Mouse (Mus musculus) forebrain, embryonic 16.5 days (tissue): ENCODE measurements around the gene Tigar. TPM values are rescaled to one million over a fixed set of nuclear protein-coding genes. Genes with fewer than 3 reads are reported as not detected.

Source experiments
- ATAC-seq: fragments of 200-750 bp; cut with Nextera tagmentation; 2 replicates; pipeline ENCODE4 v1.8.0; 2017; ENCODE audit warnings: mild to moderate bottlenecking, moderate library complexity
- H3K27ac ChIP-seq: fragments of 300-500 bp; sonication (generic); 2 replicates; pipeline ENCODE4 v1.5.1; 2014; ENCODE audit warnings: low read length, control low read depth
- H3K27me3 ChIP-seq: fragments of 300-500 bp; sonication (generic); replicated peaks from 2 replicates; pipeline ENCODE4 v1.6.1; 2014; ENCODE audit warnings: low read length; ENCODE audit not compliant: control insufficient read depth, insufficient read depth
- H3K36me3 ChIP-seq: fragments of 300-500 bp; sonication (generic); 2 replicates; pipeline ENCODE4 v1.6.1; 2014; ENCODE audit not compliant: control insufficient read depth, insufficient read depth
- H3K4me1 ChIP-seq: fragments of 300-500 bp; sonication (generic); replicated peaks from 2 replicates; pipeline ENCODE4 v1.6.1; 2014; ENCODE audit warnings: low read length; ENCODE audit not compliant: control insufficient read depth, insufficient read depth
- H3K4me2 ChIP-seq: fragments of 300-500 bp; sonication (generic); 2 replicates; pipeline ENCODE4 v1.6.1; 2014; ENCODE audit warnings: mild to moderate bottlenecking, low read length, control low read depth
- H3K4me3 ChIP-seq: fragments of 300-500 bp; sonication (generic); replicated peaks from 2 replicates; pipeline ENCODE4 v1.5.1; 2014; ENCODE audit warnings: mild to moderate bottlenecking, low read length, control low read depth
- H3K9ac ChIP-seq: fragments of 300-500 bp; sonication (generic); replicated peaks from 2 replicates; pipeline ENCODE4 v1.6.1; 2014; ENCODE audit warnings: low read depth, low read length, control low read depth
- H3K9me3 ChIP-seq: fragments of 300-500 bp; sonication (generic); 2 replicates; pipeline ENCODE4 v1.6.1; 2016; ENCODE audit warnings: low read length; ENCODE audit not compliant: control insufficient read depth
- WGBS: fragments of 180-500 bp; shearing (Covaris S2); extraction: QIAGEN DNeasy Blood & Tissue Kit; methylation state at CpG from one replicate; pipeline ENCODE4 v1.1.7; 2014; 5-methylcytosine and 5-hydroxymethylcytosine counted together
- polyA plus RNA-seq: library from polyadenylated mRNA; unstranded; fragments of >200 nt; fragmentation: Nextera tagmentation; extraction: Ambion mirVana; gene quantifications from 2 replicates; pipeline ENCODE4 v1.2.1, GENCODE M21; 2015

Tigar gene
- polyA plus RNA-seq, 1 experiment from 2014 or later, result 9.2 TPM

GRCm38 (mm10) chr6:127150663-127151564 lies 41.6 kb upstream of the Tigar start:
- peaks cover 22% of the 10 kb centered on the region for H3K27me3 ChIP-seq
- ATAC-seq, result peak; percentile 55
- H3K27ac ChIP-seq, result peak overlapping the region; percentile 60
- H3K4me1 ChIP-seq, result peaks cover 64% of the 10 kb centered on the region
- H3K9ac ChIP-seq, result peak overlapping the region; percentile 68
- WGBS, result 0% methylated on average over 34 of the region's 34 CpGs
- peak overlapping the region; percentile 53 for H3K4me3 ChIP-seq
- no peaks in the 10 kb centered on the region for H3K36me3 ChIP-seq
- peak overlapping the region; percentile 85 for H3K4me2 ChIP-seq
- no peaks in the 10 kb centered on the region for H3K9me3 ChIP-seq

- WGBS, result under 1% methylated on average over 38 of the region's 38 CpGs
- no peaks in the 10 kb centered on the region for H3K9me3 ChIP-seq
- H3K4me1 ChIP-seq, result peaks cover 59% of the 10 kb centered on the region
- H3K36me3 ChIP-seq, result no peaks in the 10 kb centered on the region
- H3K9ac ChIP-seq, result peak overlapping the region; percentile 68
- peak overlapping the region; percentile 85 for H3K4me2 ChIP-seq
- peak overlapping the region; percentile 53 for H3K4me3 ChIP-seq
- H3K27me3 ChIP-seq, result peaks cover 19% of the 10 kb centered on the region
- peak overlapping the region; percentile 42 for H3K27ac ChIP-seq
- no peak for ATAC-seq
Observed at GRCm38 (mm10) chr6:127149944-127150662, 40.7 kb upstream of the Tigar start.

- no peak for ATAC-seq
- under 1% methylated on average over 30 of the region's 30 CpGs for WGBS
- H3K4me2 ChIP-seq, result peak overlapping the region; percentile 85
- peaks cover 52% of the 10 kb centered on the region for H3K4me1 ChIP-seq
- no peaks in the 10 kb centered on the region for H3K9me3 ChIP-seq
- peaks cover 14% of the 10 kb centered on the region for H3K27me3 ChIP-seq
- H3K9ac ChIP-seq, result peak overlapping the region; percentile 68
- H3K36me3 ChIP-seq, result no peaks in the 10 kb centered on the region
- peak overlapping the region; percentile 53 for H3K4me3 ChIP-seq
- peak overlapping the region; percentile 30 for H3K27ac ChIP-seq
Observed at GRCm38 (mm10) chr6:127149303-127149943, 40.1 kb upstream of the Tigar start.

DNA sequence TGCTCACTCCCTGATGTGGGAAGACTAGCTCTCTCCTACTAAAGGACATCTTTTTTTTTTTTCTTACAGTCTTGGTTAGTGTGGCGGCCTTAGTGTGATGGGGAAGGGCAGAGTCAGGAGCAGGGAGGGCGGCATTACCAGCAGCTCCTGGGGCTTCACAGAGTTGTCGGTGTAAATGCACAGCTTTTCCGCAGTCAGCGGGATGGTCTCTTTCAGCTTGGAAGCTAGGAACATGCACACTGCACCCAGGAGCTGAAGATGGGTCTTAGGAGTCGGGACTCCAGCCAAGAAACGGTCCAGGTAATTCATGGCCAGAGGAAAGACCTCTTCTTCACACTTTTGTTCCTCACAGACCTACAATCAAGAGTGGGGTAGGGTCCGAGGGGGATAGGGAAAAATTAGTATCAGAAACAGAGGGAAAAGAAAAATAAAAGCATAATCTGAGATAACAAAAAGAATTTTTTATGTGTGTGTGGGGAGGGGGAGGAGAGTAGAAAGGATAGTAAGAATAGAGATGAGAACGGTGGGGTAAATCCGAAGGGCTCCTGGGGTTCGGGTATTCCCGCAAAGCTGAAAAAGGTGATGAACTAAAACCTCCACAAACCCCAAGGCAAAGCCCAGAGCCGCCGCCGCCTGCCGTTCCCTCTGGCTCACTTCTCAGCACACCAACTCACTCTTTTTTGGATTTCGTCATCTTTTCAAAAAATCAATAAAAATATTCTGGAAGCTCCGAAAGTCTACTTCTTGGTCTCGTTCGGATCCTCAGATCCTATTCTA lies 39.4 kb upstream of the Tigar start:
- H3K4me1 ChIP-seq, result peaks cover 51% of the 10 kb centered on the region
- ATAC-seq, result no peak
- peak overlapping the region; percentile 68 for H3K9ac ChIP-seq
- 3% methylated on average over 20 of the region's 20 CpGs for WGBS
- peaks cover 8% of the 10 kb centered on the region for H3K27me3 ChIP-seq
- peak overlapping the region; percentile 65 for H3K27ac ChIP-seq
- peak overlapping the region; percentile 53 for H3K4me3 ChIP-seq
- H3K4me2 ChIP-seq, result peak overlapping the region; percentile 85
- H3K9me3 ChIP-seq, result no peaks in the 10 kb centered on the region
- no peaks in the 10 kb centered on the region for H3K36me3 ChIP-seq

DNA sequence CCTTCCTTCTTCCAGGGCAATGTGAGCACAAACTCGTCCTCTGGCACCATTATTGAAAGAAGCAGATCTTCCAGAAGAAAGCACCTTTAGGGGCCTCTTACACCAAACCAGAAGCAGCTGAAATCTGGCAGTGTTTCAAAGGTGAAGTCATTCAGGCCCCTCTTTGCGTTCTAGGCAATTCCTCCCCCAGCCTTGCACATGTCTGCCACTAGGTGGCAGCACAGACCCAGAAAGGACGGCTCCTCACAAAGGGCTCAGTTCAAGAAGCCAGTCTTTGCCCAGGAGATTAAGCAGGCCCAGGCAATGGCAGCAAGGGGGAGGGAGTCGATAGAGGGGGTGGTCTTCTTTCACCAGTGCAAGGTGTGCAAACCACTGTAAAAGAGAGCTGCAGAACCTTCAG lies 38.3 kb upstream of the Tigar start:
- ATAC-seq, result peak; percentile 29
- 0 out of 2 replicates have a peak overlapping the region, but pooled peaks have one; percentile 17 for H3K9ac ChIP-seq
- H3K27ac ChIP-seq, result peak overlapping the region; percentile 72
- WGBS, result 1% methylated on average over 4 of the region's 4 CpGs
- H3K4me2 ChIP-seq, result peak overlapping the region; percentile 85
- no peaks in the 10 kb centered on the region for H3K36me3 ChIP-seq
- H3K9me3 ChIP-seq, result no peaks in the 10 kb centered on the region
- 0 out of 2 replicates have a peak overlapping the region, but pooled peaks have one; percentile 10 for H3K4me3 ChIP-seq
- H3K27me3 ChIP-seq, result no peaks in the 10 kb centered on the region; the same call in 1 of the 2 replicates
- peaks cover 47% of the 10 kb centered on the region for H3K4me1 ChIP-seq

DNA sequence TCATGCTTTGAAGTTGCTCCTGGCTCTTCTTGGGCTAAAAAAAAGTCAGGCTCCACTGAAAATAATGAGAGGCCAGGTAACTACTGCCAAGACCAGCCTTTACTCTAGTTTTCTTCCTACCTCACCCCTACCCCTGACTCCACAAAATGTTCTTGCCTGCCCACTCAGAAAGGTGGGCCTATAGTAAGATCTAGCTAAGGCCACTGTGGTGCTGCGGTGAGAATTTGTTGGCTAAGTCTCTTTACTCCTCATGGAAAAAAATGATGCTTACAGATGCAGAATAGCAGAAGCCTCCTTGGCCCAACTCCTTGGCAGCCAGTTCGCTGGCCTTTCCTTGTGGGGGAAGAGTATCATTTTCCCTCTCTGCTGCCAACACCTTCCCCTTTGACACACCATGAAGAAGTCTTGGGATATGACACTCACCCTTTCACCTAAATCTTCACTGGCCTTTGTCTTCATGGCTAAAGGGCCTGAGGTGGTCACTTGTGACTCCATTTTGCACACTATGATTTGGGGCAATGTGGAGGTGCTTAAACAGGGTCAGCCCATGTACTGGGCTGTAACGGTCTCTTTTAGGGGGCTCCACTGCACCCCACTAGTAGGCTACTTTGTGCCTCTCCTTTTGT lies 37.1 kb upstream of the Tigar start:
- Histone ChIP-seq H3K36me3 (no peaks in the 10 kb centered on the region), H3K4me3 (no peak overlapping the region), H3K9me3 (no peaks in the 10 kb centered on the region), H3K4me1 (peaks cover 35% of the 10 kb centered on the region), H3K27ac (no peak overlapping the region), H3K4me2 (no peak overlapping the region), H3K27me3 (no peaks in the 10 kb centered on the region), H3K9ac (no peak overlapping the region)
- ATAC-seq, result no peak
- WGBS, result 77% methylated on average over 3 of the region's 3 CpGs

- ATAC-seq, result no peak
- H3K9me3 ChIP-seq, result no peaks in the 10 kb centered on the region
- no peak overlapping the region for H3K4me2 ChIP-seq
- no peaks in the 10 kb centered on the region for H3K27me3 ChIP-seq
- H3K27ac ChIP-seq, result no peak overlapping the region
- peaks cover 28% of the 10 kb centered on the region for H3K4me1 ChIP-seq
- no peak overlapping the region for H3K9ac ChIP-seq
- no peaks in the 10 kb centered on the region for H3K36me3 ChIP-seq
- no peak overlapping the region for H3K4me3 ChIP-seq
- WGBS, result 85% methylated on average over 20 of the region's 20 CpGs
Observed at GRCm38 (mm10) chr6:127145464-127146190, 36.3 kb upstream of the Tigar start.
